Mouse (Mus musculus) urinary bladder, postnatal 10 days (tissue): ENCODE measurements around the gene Tmppe.

Source experiments
- DNase-seq: peaks from one replicate; pipeline ENCODE4 v3.0.0; 2022; ENCODE audit warnings: low spot score

Tmppe gene

GRCm38 (mm10) chr9:114395258-114395657 lies 5.6 kb upstream of the Tmppe start:
- no peak for DNase-seq

- DNase-seq = no peak
These were observed 1.2 kb upstream of the Tmppe start for GRCm38 (mm10) chr9:114399680-114400079.

GRCm38 (mm10) chr9:114400588-114400948 lies 337 bp upstream of the Tmppe start:
- DNase-seq = no peak

GRCm38 (mm10) chr9:114401685-114402080 lies 778 bp downstream of the Tmppe start:
- no peak for DNase-seq

- no peak for DNase-seq
These were observed 6.8 kb downstream of the Tmppe start for GRCm38 (mm10) chr9:114407676-114408075.

- DNase-seq = no peak
These were observed 9.5 kb downstream of the Tmppe start for GRCm38 (mm10) chr9:114410313-114410862.

GRCm38 (mm10) chr9:114411295-114411694 lies 10.4 kb downstream of the Tmppe start:
- DNase-seq = no peak

GRCm38 (mm10) chr9:114412406-114412805 lies 11.5 kb downstream of the Tmppe start:
- DNase-seq = no peak

GRCm38 (mm10) chr9:114413866-114414265 lies 13.0 kb downstream of the Tmppe start:
- DNase-seq = no peak

- no peak for DNase-seq
These were observed 14.8 kb downstream of the Tmppe start for GRCm38 (mm10) chr9:114415701-114416100.

GRCm38 (mm10) chr9:114416646-114417517 lies 16.0 kb downstream of the Tmppe start:
- no peak for DNase-seq

- no peak for DNase-seq
These were observed 17.3 kb downstream of the Tmppe start for GRCm38 (mm10) chr9:114418187-114418586.

GRCm38 (mm10) chr9:114420443-114420842 lies 19.5 kb downstream of the Tmppe start:
- no peak for DNase-seq

GRCm38 (mm10) chr9:114421045-114421444 lies 20.1 kb downstream of the Tmppe start:
- DNase-seq = no peak

GRCm38 (mm10) chr9:114421797-114422196 lies 20.9 kb downstream of the Tmppe start:
- DNase-seq = no peak

- DNase-seq = no peak
These were observed 24.7 kb downstream of the Tmppe start for GRCm38 (mm10) chr9:114425576-114425975.

- DNase-seq = no peak
These were observed 25.3 kb downstream of the Tmppe start for GRCm38 (mm10) chr9:114426201-114426600.

GRCm38 (mm10) chr9:114427425-114427824 lies 26.5 kb downstream of the Tmppe start:
- DNase-seq = no peak

GRCm38 (mm10) chr9:114428103-114428834 lies 27.4 kb downstream of the Tmppe start:
- DNase-seq = no peak

GRCm38 (mm10) chr9:114435668-114436067 lies 34.8 kb downstream of the Tmppe start:
- DNase-seq = no peak

GRCm38 (mm10) chr9:114440548-114440947 lies 39.6 kb downstream of the Tmppe start:
- DNase-seq = no peak

- no peak for DNase-seq
These were observed 41.3 kb downstream of the Tmppe start for GRCm38 (mm10) chr9:114442225-114442624.

GRCm38 (mm10) chr9:114442893-114443292 lies 42.0 kb downstream of the Tmppe start:
- no peak for DNase-seq
